Mouse (Mus musculus) CH12.LX (cell line): ENCODE measurements around the gene Cmtm6.

Experiments
- CTCF ChIP-seq, 2 experiments: IDR thresholded peaks in 1 of 2; conservative IDR thresholded peaks in 1 of 2; 2 replicates each; pipeline ENCODE4 v1.5.1; 2011 to 2012; ENCODE audit warnings: low read depth in 2 of 2, low read length in 2 of 2, improper control_type of control experiment in 1 of 2, inconsistent platforms in 1 of 2, mild to moderate bottlenecking in 1 of 2, moderate library complexity in 1 of 2
- E2F4 ChIP-seq: IDR thresholded peaks from 2 replicates; pipeline ENCODE4 v1.6.1; 2011; ENCODE audit warnings: low read depth, low read length, improper control_type of control experiment; ENCODE audit not compliant: insufficient replicate concordance
- GABPA ChIP-seq: IDR thresholded peaks from 2 replicates; pipeline ENCODE4 v1.6.1; 2012; ENCODE audit warnings: low read depth, low read length, improper control_type of control experiment, inconsistent platforms; ENCODE audit not compliant: insufficient replicate concordance
- MAFK ChIP-seq: IDR thresholded peaks from 2 replicates; pipeline ENCODE4 v1.6.1; 2011; ENCODE audit warnings: low read length, improper control_type of control experiment; ENCODE audit not compliant: insufficient replicate concordance
- MAX ChIP-seq: IDR thresholded peaks from 2 replicates; pipeline ENCODE4 v1.6.1; 2011; ENCODE audit warnings: low read length, improper control_type of control experiment
- MAZ ChIP-seq: IDR thresholded peaks from 2 replicates; pipeline ENCODE4 v1.6.1; 2012; ENCODE audit warnings: low read depth, mild to moderate bottlenecking, inconsistent platforms, low read length, improper control_type of control experiment, moderate library complexity
- MYC ChIP-seq: IDR thresholded peaks from 2 replicates; pipeline ENCODE4 v1.6.1; 2011; ENCODE audit warnings: low read depth, mild to moderate bottlenecking, improper control_type of control experiment, low read length
- PAX5 ChIP-seq: IDR thresholded peaks from 2 replicates; pipeline ENCODE4 v1.6.1; 2012; ENCODE audit warnings: low read length, inconsistent platforms, mixed read lengths
- POLR2A ChIP-seq: IDR thresholded peaks from 2 replicates; pipeline ENCODE4 v1.6.1; 2011; ENCODE audit warnings: low read depth, mild to moderate bottlenecking, improper control_type of control experiment, low read length
- SMC3 ChIP-seq: IDR thresholded peaks from 2 replicates; pipeline ENCODE4 v1.6.1; 2011; ENCODE audit warnings: low read depth, low read length, improper control_type of control experiment
- ZNF384 ChIP-seq: IDR thresholded peaks from 2 replicates; pipeline ENCODE4 v1.6.1; 2012; ENCODE audit warnings: low read depth, low read length, improper control_type of control experiment, inconsistent platforms

- no peak for TF ChIP-seq SMC3
- TF ChIP-seq POLR2A: no peak
- TF ChIP-seq PAX5: no peak
- no peak for TF ChIP-seq MAZ
- TF ChIP-seq CTCF (conservative IDR thresholded peaks at IDR 0.05 in 1 of 2, IDR thresholded peaks at IDR 0.05 in 1 of 2; ENCODE audit: low read depth in 2 of 2, low read length in 2 of 2): no peak
- no peak for TF ChIP-seq MYC
- no peak for TF ChIP-seq MAX
- TF ChIP-seq GABPA: no peak
- no peak for TF ChIP-seq ZNF384
- TF ChIP-seq MAFK: no peak
- TF ChIP-seq E2F4: no peak
These were observed 57.8 kb downstream of the Cmtm6 start for GRCm38 (mm10) chr9:114788697-114789096.
